Mouse (Mus musculus) forebrain, embryonic 15.5 days (tissue): ENCODE measurements around the gene Syp. TPM values are rescaled to one million over a fixed set of nuclear protein-coding genes. Genes with fewer than 3 reads are reported as not detected.

Experiments
- ATAC-seq: fragments of 200-750 bp; cut with Nextera tagmentation; replicated peaks from 2 replicates; pipeline ENCODE4 v1.8.0; 2017; ENCODE audit warnings: mild to moderate bottlenecking, moderate TSS enrichment, moderate library complexity
- H3K27ac ChIP-seq: fragments of 300-500 bp; sonication (generic); replicated peaks from 2 replicates; pipeline ENCODE4 v1.5.1; 2015; ENCODE audit warnings: mild to moderate bottlenecking, inconsistent platforms
- H3K27me3 ChIP-seq: fragments of 300-500 bp; sonication (generic); 2 replicates; pipeline ENCODE4 v1.6.1; 2015; ENCODE audit warnings: inconsistent platforms
- H3K36me3 ChIP-seq: fragments of 300-500 bp; sonication (generic); 2 replicates; pipeline ENCODE4 v1.6.1; 2015; ENCODE audit warnings: mild to moderate bottlenecking, inconsistent platforms
- H3K4me1 ChIP-seq: fragments of 300-500 bp; sonication (generic); 2 replicates; pipeline ENCODE4 v1.6.1; 2015; ENCODE audit warnings: inconsistent platforms
- H3K4me2 ChIP-seq: fragments of 300-500 bp; sonication (generic); replicated peaks from 2 replicates; pipeline ENCODE4 v1.6.1; 2015; ENCODE audit warnings: mild to moderate bottlenecking, inconsistent platforms
- H3K4me3 ChIP-seq: fragments of 300-500 bp; sonication (generic); 2 replicates; pipeline ENCODE4 v1.5.1; 2015; ENCODE audit warnings: mild to moderate bottlenecking, inconsistent platforms
- H3K9ac ChIP-seq: fragments of 300-500 bp; sonication (generic); replicated peaks from 2 replicates; pipeline ENCODE4 v1.6.1; 2015; ENCODE audit warnings: mild to moderate bottlenecking, inconsistent platforms
- H3K9me3 ChIP-seq: fragments of 300-500 bp; sonication (generic); 2 replicates; pipeline ENCODE4 v1.6.1; 2016; ENCODE audit warnings: inconsistent platforms
- WGBS: fragments of 180-500 bp; shearing (Covaris S2); methylation state at CpG from one replicate; pipeline ENCODE4 v1.1.7; 2015; ENCODE audit warnings: mixed read lengths; 5-methylcytosine and 5-hydroxymethylcytosine counted together
- polyA plus RNA-seq: library from polyadenylated mRNA; unstranded; fragments of >200 nt; fragmentation: Nextera tagmentation; extraction: Ambion mirVana; gene quantifications from 2 replicates; pipeline ENCODE4 v1.2.1, GENCODE M21; 2015

The Syp gene
- polyA plus RNA-seq, 1 experiment from 2014 or later, result 120 TPM

DNA sequence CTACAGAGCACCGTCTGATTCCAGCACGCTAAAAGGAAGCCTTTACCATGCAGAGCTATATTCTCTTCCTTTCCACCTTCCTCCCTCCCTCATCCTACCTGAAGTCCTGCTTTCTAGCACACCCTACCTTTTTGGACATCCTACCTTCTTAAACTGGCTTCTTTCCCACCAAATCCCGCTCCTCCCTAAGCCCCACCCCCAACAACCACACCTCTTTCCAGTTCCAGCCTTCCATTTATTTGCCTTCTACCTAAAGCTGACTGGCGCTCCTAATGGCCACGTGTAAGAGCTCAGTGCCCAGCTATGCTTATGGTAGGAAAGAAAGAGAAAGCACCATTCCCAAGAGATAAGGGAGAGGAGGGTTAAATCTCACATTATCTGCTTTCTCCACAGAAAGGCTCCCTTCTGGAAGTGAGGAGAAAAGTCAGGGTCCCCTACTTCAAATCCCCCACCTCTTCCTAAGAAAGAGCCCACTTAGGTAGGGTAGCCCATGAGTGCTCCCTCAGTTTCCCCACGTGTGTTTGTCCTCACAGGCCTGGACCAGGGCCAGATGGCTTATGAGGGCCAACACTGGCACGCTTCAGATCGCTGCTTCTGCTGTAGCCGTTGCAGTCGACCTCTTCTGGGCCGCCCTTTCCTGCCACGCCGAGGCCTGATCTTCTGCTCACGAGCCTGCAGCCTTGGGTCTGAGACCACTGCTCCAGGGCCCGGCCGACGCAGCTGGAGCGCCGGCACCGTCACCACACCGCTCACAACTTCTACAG is 27.6 kb downstream of the Syp start:
- H3K27ac ChIP-seq, result no peak overlapping the region
- H3K4me2 ChIP-seq, result no peak overlapping the region
- no peak overlapping the region for H3K9ac ChIP-seq
- no peaks in the 10 kb centered on the region for H3K4me1 ChIP-seq
- no peaks in the 10 kb centered on the region for H3K36me3 ChIP-seq
- no peaks in the 10 kb centered on the region for H3K9me3 ChIP-seq
- no peak for ATAC-seq
- no peaks in the 10 kb centered on the region for H3K27me3 ChIP-seq
- H3K4me3 ChIP-seq, result no peak overlapping the region
- WGBS, result 77% methylated on average over 21 of the region's 21 CpGs

DNA sequence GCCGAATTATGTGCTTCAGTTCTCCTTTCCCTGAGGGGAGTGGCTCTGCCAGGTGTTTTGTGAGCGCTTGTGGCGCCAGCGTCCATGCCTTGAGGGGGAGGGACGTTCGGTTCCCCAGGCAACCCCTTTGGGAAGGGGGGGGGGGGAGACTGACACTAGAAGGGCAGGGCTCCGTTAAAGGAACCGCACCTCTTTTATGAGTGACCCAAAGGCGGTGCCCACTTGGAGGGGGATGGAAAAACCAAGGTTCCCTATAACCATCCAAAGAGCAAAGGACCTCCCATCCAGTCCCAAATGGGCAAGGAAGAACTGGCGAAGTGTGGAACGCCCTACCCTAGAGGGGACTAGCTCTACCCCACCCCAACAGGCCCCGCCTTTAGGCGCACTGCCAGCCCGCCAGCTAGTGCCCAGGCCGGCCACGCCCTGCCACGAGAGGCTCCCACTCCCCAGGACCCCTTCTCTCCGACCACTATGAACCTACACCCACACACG is 32.2 kb downstream of the Syp start:
- Histone ChIP-seq H3K4me2 (peak overlapping the region; percentile 52), H3K9me3 (no peaks in the 10 kb centered on the region), H3K27ac (peak overlapping the region; percentile 70), H3K4me1 (no peaks in the 10 kb centered on the region), H3K4me3 (peak overlapping the region; percentile 49), H3K9ac (peak overlapping the region; percentile 52), H3K36me3 (no peaks in the 10 kb centered on the region), H3K27me3 (no peaks in the 10 kb centered on the region)
- WGBS, result 24% methylated on average over 18 of the region's 19 CpGs
- ATAC-seq, result peak; percentile 81

DNA sequence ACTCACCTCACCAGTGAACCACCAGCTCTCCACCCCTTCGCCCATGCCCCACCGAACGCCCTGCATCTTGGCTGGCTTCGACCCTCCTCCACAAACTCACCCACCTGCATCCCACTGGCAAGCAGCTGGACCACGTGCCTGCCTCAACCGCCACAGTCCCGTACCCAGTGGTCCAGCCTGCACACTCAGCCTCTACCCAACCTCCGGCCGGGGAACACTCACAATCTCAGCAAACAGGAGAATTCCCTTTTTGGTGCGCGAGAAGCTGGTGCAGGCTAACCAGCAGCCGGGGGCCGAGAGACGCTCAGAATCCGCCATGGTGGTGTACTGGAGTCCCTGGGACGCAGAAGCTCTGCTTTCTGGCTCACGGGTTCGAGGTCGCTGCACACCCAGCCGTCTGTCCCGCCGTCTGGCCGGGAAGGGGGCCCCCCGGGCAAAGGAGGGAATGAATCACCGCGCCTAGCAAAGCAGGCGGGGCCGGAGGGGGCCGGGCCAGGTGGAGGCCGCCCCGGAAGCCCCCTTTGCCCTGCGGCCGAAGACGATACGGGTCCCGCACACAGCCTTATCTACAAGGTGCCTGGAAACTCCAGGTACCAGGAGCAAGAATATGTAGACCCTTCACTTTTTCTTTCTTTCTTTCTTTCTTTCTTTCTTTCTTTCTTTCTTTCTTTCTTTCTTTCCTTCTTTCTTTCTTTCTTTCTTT is 32.8 kb downstream of the Syp start, which contains the start of gene Plp2:
Plp2 (minus strand) TSS at position 470 of the 703 bp plus-strand sequence.
- H3K9ac ChIP-seq, result peak within 1 kb of the TSS; percentile 52
- no peaks in the 10 kb centered on the region for H3K27me3 ChIP-seq
- H3K27ac ChIP-seq, result peak within 1 kb of the TSS; percentile 70
- H3K4me2 ChIP-seq, result peak within 1 kb of the TSS; percentile 52
- 26% methylated on average over 33 of the region's 36 CpGs for WGBS
- H3K4me1 ChIP-seq, result no peaks in the 10 kb centered on the region
- no peaks in the 10 kb centered on the region for H3K36me3 ChIP-seq
- H3K9me3 ChIP-seq, result no peaks in the 10 kb centered on the region
- H3K4me3 ChIP-seq, result peak within 1 kb of the TSS; percentile 49
- peak; percentile 68 for ATAC-seq

DNA sequence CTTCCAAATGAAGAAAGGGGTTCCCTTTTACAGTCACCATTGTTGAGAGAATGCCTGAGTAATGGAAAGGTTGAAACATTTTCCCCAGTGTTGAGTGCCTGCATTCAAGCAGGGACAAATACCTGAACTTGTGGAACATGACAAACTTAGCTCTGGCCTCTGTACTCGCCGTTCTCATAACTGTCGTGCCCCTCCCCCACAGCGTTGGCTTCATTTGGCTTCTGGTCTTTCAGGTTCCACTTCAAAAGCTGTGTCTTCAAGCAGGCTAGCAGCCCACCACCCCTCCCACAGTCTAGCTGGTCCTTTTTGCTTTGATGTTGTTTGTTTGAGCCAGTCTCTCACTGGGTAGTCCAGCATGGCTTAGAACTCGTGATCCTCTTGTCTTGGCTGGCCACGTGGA is 34.5 kb downstream of the Syp start:
- no peak overlapping the region for H3K4me2 ChIP-seq
- no peaks in the 10 kb centered on the region for H3K27me3 ChIP-seq
- WGBS, result 63% methylated on average over 6 of the region's 6 CpGs
- no peaks in the 10 kb centered on the region for H3K4me1 ChIP-seq
- no peak for ATAC-seq
- no peak overlapping the region for H3K9ac ChIP-seq
- H3K9me3 ChIP-seq, result no peaks in the 10 kb centered on the region
- H3K36me3 ChIP-seq, result no peaks in the 10 kb centered on the region
- H3K27ac ChIP-seq, result no peak overlapping the region
- H3K4me3 ChIP-seq, result no peak overlapping the region

- H3K36me3 ChIP-seq, result no peaks in the 10 kb centered on the region
- H3K27ac ChIP-seq, result no peak overlapping the region
- no peaks in the 10 kb centered on the region for H3K9me3 ChIP-seq
- no peaks in the 10 kb centered on the region for H3K4me1 ChIP-seq
- WGBS, result 53% methylated on average over 12 of the region's 12 CpGs
- no peak for ATAC-seq
- 0 out of 2 replicates have a peak overlapping the region, but pooled peaks have one; percentile 41 for H3K4me2 ChIP-seq
- no peaks in the 10 kb centered on the region for H3K27me3 ChIP-seq
- H3K9ac ChIP-seq, result no peak overlapping the region
- H3K4me3 ChIP-seq, result no peak overlapping the region
These were observed 35.5 kb downstream of the Syp start for GRCm38 (mm10) chrX:7673578-7674281.

GRCm38 (mm10) chrX:7674284-7675000 is 36.2 kb downstream of the Syp start:
- WGBS, result 37% methylated on average over 28 of the region's 28 CpGs
- no peak overlapping the region for H3K27ac ChIP-seq
- peak overlapping the region; percentile 41 for H3K4me2 ChIP-seq
- peak overlapping the region; percentile 24; the same call in 1 of the 2 replicates for H3K9ac ChIP-seq
- no peaks in the 10 kb centered on the region for H3K4me1 ChIP-seq
- no peaks in the 10 kb centered on the region for H3K36me3 ChIP-seq
- H3K9me3 ChIP-seq, result no peaks in the 10 kb centered on the region
- peak overlapping the region; percentile 27 for H3K4me3 ChIP-seq
- no peak for ATAC-seq
- no peaks in the 10 kb centered on the region for H3K27me3 ChIP-seq

DNA sequence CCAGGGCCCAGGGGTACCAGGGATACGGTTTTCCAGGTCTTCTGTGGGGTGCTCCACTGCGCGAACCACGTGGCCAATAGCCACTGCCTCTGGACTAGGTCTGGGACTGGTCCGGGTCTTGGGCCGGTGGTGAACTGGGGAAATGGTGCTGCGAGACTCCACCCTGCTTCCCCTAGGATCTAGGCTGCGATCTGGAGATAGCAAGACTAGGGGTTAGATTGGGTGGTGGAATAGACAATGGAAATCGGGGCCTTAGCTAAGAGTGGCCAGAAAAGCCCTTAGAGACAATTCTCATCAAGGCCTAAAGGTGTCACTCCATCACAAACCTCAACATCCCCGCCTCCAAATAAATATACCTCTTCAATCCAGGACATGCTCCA is 36.7 kb downstream of the Syp start:
- H3K4me1 ChIP-seq, result no peaks in the 10 kb centered on the region
- H3K27ac ChIP-seq, result no peak overlapping the region
- H3K9ac ChIP-seq, result no peak overlapping the region
- peak overlapping the region; percentile 41 for H3K4me2 ChIP-seq
- no peaks in the 10 kb centered on the region for H3K9me3 ChIP-seq
- no peaks in the 10 kb centered on the region for H3K27me3 ChIP-seq
- peak overlapping the region; percentile 27 for H3K4me3 ChIP-seq
- H3K36me3 ChIP-seq, result no peaks in the 10 kb centered on the region
- WGBS, result 44% methylated on average over 10 of the region's 10 CpGs
- ATAC-seq, result no peak

DNA sequence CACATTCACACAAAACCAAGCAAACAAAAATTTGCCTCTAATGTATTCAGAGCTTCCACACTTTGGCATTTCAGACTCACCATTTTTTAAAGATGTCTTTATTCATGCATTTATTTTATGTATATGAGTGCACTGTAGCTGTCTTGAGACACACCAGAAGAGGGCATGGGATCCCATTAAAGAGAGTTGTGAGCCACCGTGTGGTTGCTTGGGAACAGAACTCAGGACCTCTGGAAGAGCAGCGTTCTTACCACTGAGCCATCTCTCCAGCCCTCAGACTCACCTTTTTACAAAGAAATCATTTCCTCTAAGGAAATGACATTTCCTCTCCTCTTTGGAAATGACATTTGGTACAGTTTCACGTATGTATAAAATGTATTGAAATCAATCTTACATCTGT is 40.7 kb downstream of the Syp start:
- no peaks in the 10 kb centered on the region for H3K4me1 ChIP-seq
- H3K4me2 ChIP-seq, result no peak overlapping the region
- no peaks in the 10 kb centered on the region for H3K36me3 ChIP-seq
- ATAC-seq, result no peak
- H3K9ac ChIP-seq, result no peak overlapping the region
- no peak overlapping the region for H3K27ac ChIP-seq
- no peak overlapping the region for H3K4me3 ChIP-seq
- no peaks in the 10 kb centered on the region for H3K9me3 ChIP-seq
- 44% methylated on average over 3 of the region's 3 CpGs for WGBS
- H3K27me3 ChIP-seq, result no peaks in the 10 kb centered on the region

- Histone ChIP-seq H3K4me1 (no peaks in the 10 kb centered on the region), H3K4me3 (peak overlapping the region; percentile 27), H3K27me3 (no peaks in the 10 kb centered on the region), H3K9ac (no peak overlapping the region), H3K36me3 (no peaks in the 10 kb centered on the region), H3K9me3 (no peaks in the 10 kb centered on the region), H3K27ac (no peak overlapping the region), H3K4me2 (peak overlapping the region; percentile 47)
- 25% methylated on average over 27 of the region's 27 CpGs for WGBS
- ATAC-seq, result peak; percentile 95
These were observed 41.3 kb downstream of the Syp start for GRCm38 (mm10) chrX:7679405-7680056.

- H3K4me3 ChIP-seq, result peak overlapping the region; percentile 27
- peak; percentile 43 for ATAC-seq
- H3K4me1 ChIP-seq, result no peaks in the 10 kb centered on the region
- no peaks in the 10 kb centered on the region for H3K9me3 ChIP-seq
- no peak overlapping the region for H3K9ac ChIP-seq
- H3K36me3 ChIP-seq, result no peaks in the 10 kb centered on the region
- no peaks in the 10 kb centered on the region for H3K27me3 ChIP-seq
- peak overlapping the region; percentile 47 for H3K4me2 ChIP-seq
- WGBS, result 20% methylated on average over 12 of the region's 12 CpGs
- H3K27ac ChIP-seq, result no peak overlapping the region
These were observed 41.8 kb downstream of the Syp start for GRCm38 (mm10) chrX:7680057-7680412.

DNA sequence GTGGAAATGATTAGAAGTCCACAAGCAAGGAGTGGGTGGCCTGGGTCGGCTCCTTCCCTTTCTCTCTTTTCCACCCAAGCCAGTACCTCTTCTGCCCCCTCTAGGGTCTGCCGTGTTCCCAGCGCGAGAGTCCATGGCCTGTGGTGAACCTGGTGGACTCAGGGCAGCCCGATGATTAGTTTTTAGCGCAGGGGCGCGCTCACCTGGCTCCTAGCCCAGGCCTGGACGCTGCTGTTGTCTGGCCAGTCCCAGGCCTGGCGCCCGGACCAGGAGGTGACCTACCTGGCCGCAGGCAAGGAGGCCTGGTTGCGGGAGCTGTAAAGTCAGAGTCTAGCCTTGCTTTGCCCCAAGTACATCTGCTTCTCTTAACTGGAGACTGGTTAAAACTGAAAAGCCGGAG is 42.6 kb downstream of the Syp start, which contains the start of gene Magix:
Magix (minus strand) TSS at position 388 of the 400 bp plus-strand sequence.
- no peak for ATAC-seq
- Histone ChIP-seq H3K36me3 (no peaks in the 10 kb centered on the region), H3K4me2 (peak within 1 kb of the TSS; percentile 47)

More for the DNA sequence above, 42.6 kb downstream of the Syp start, which contains the start of gene Magix:
- H3K27me3 ChIP-seq, result no peaks in the 10 kb centered on the region
- peak within 1 kb of the TSS; percentile 27 for H3K4me3 ChIP-seq
- 64% methylated on average over 14 of the region's 14 CpGs for WGBS
- H3K4me1 ChIP-seq, result no peaks in the 10 kb centered on the region
- no peak within 1 kb of the TSS for H3K9ac ChIP-seq
- H3K27ac ChIP-seq, result no peak within 1 kb of the TSS
- H3K9me3 ChIP-seq, result no peaks in the 10 kb centered on the region
